ENCODE assay signal across 9 mouse cellular contexts in genomic region chr3:53166001-53166400, GRCm38 (mm10).
DNase-seq lines count a peak whose midpoint lies in the region; ATAC-seq lines count a peak whose summit lies in the region.
"Had no signal": no experiment of that assay in that cellular context is flagged by ENCODE, and none has a peak within 500 bp of the region (broad histone marks: within the 10 kb centered on the region; RNA-seq: fewer than 3 reads in every experiment).

No protein-coding gene starts in this region.

- no peaks in the 10 kb centered on the region for H3K27me3 ChIP-seq in liver, embryonic 11.5 days (replicated peaks; ENCODE audit: control insufficient read depth, insufficient read depth, low read length)
- no peaks in the 10 kb centered on the region for H3K27me3 ChIP-seq in heart, embryonic 10.5 days (ENCODE audit: insufficient read depth, poor library complexity, severe bottlenecking)

- H3K4me1 ChIP-seq in liver, embryonic 11.5 days (replicated peaks; ENCODE audit: control insufficient read depth, insufficient read depth, low read length) = no peaks in the 10 kb centered on the region
- peaks cover 19% of the 10 kb centered on the region for H3K4me1 ChIP-seq in heart, embryonic 10.5 days

- WGBS in liver, embryonic 11.5 days = 43% methylated on average over 8 of the region's 8 CpGs
- 42% methylated on average over 8 of the region's 8 CpGs for WGBS in heart, embryonic 10.5 days

- no peak for ATAC-seq in liver, embryonic 11.5 days (replicated peaks; ENCODE audit: low FRiP score)

- no peak overlapping the region for H3K4me3 ChIP-seq in liver, embryonic 11.5 days (ENCODE audit: low read depth, low read length)
- no peak overlapping the region for H3K4me3 ChIP-seq in heart, embryonic 10.5 days

- no peak overlapping the region for H3K4me2 ChIP-seq in liver, embryonic 11.5 days

- no peaks in the 10 kb centered on the region for H3K36me3 ChIP-seq in liver, embryonic 11.5 days (ENCODE audit: control insufficient read depth, insufficient read depth, low read length)
- no peaks in the 10 kb centered on the region for H3K36me3 ChIP-seq in heart, embryonic 10.5 days

- no peak overlapping the region for H3K9ac ChIP-seq in liver, embryonic 11.5 days (ENCODE audit: low read depth, low read length)

- no peaks in the 10 kb centered on the region for H3K9me3 ChIP-seq in liver, embryonic 11.5 days (ENCODE audit: control insufficient read depth, low read length)
- H3K9me3 ChIP-seq in heart, embryonic 10.5 days = no peaks in the 10 kb centered on the region

- H3K27ac ChIP-seq in liver, embryonic 11.5 days (ENCODE audit: low read depth, low read length) = no peak overlapping the region
- 0 out of 2 replicates have a peak overlapping the region, but pooled peaks have one; percentile 33 for H3K27ac ChIP-seq in heart, embryonic 10.5 days

- peak; percentile 32 for DNase-seq in liver, embryonic 11.5 days (ENCODE audit: low spot score)
- no peak for DNase-seq in liver
- DNase-seq in heart, embryonic 10.5 days (ENCODE audit: low spot score) = no peak
- DNase-seq in kidney, adult 18-20 months = peak; percentile 3
- DNase-seq in lung, postnatal 4 days = peak; percentile 38 to 63
- no peak for DNase-seq in frontal cortex, postnatal 25 days (ENCODE audit: low spot score in 2 of 2)
- DNase-seq in urinary bladder, adult 2 months (ENCODE audit: low spot score) = no peak
- no peak for DNase-seq in thymus, postnatal 0 days (ENCODE audit: low spot score)
- DNase-seq: adrenal gland, postnatal 14 days had no signal

Comparison
In these comparisons a context has a peak if more than half of its experiments do, and no peak if none do; other contexts are left out.
1. DNase-seq: peak in liver, embryonic 11.5 days (single experiment), kidney, adult 18-20 months (single experiment) and lung, postnatal 4 days (2 of 2); none in liver (single experiment), heart, embryonic 10.5 days (single experiment), frontal cortex, postnatal 25 days (0 of 2), urinary bladder, adult 2 months (single experiment) and thymus, postnatal 0 days (single experiment).